ENCODE assay signal across 30 mouse cellular contexts in genomic region chr9:46757005-46757672, GRCm38 (mm10).
DNase-seq lines count a peak whose midpoint lies in the region; ATAC-seq and TF ChIP-seq lines count a peak whose summit lies in the region.
"Had no signal": no experiment of that assay in that cellular context is flagged by ENCODE, and none has a peak within 500 bp of the region (broad histone marks: within the 10 kb centered on the region; RNA-seq: fewer than 3 reads in every experiment).

No protein-coding gene starts in this region.

- no peaks in the 10 kb centered on the region for H3K36me3 ChIP-seq in forebrain, embryonic 15.5 days
- H3K36me3 ChIP-seq in forebrain, embryonic 12.5 days (replicated peaks), result no peaks in the 10 kb centered on the region
- no peaks in the 10 kb centered on the region for H3K36me3 ChIP-seq in midbrain, embryonic 14.5 days (ENCODE audit: control insufficient read depth, insufficient read depth, low read length)
- H3K36me3 ChIP-seq in midbrain, embryonic 11.5 days (ENCODE audit: control insufficient read depth, insufficient read depth, low read length), result no peaks in the 10 kb centered on the region
- H3K36me3 ChIP-seq in forebrain, postnatal 0 days (ENCODE audit: insufficient read depth), result no peaks in the 10 kb centered on the region
- H3K36me3 ChIP-seq: embryonic facial prominence, embryonic 12.5 days; heart, embryonic 13.5 days; kidney, embryonic 15.5 days; liver, embryonic 13.5 days; midbrain, embryonic 13.5 days; neural tube, embryonic 12.5 days had no signal

- H3K9me3 ChIP-seq in forebrain, embryonic 15.5 days, result no peaks in the 10 kb centered on the region
- H3K9me3 ChIP-seq in forebrain, embryonic 12.5 days, result no peaks in the 10 kb centered on the region
- H3K9me3 ChIP-seq in midbrain, embryonic 14.5 days (ENCODE audit: control insufficient read depth, low read length), result no peaks in the 10 kb centered on the region
- no peaks in the 10 kb centered on the region for H3K9me3 ChIP-seq in midbrain, embryonic 11.5 days (ENCODE audit: control insufficient read depth, low read length)
- H3K9me3 ChIP-seq in forebrain, postnatal 0 days (ENCODE audit: low read length), result no peaks in the 10 kb centered on the region
- H3K9me3 ChIP-seq: embryonic facial prominence, embryonic 12.5 days; kidney, embryonic 15.5 days; liver, embryonic 13.5 days; midbrain, embryonic 13.5 days; neural tube, embryonic 12.5 days had no signal

- no peak overlapping the region for H3K9ac ChIP-seq in forebrain, embryonic 15.5 days (replicated peaks)
- no peak overlapping the region for H3K9ac ChIP-seq in forebrain, embryonic 12.5 days
- H3K9ac ChIP-seq in midbrain, embryonic 14.5 days (replicated peaks; ENCODE audit: low read length), result no peak overlapping the region
- no peak overlapping the region for H3K9ac ChIP-seq in midbrain, embryonic 11.5 days (ENCODE audit: low read length)
- no peak overlapping the region for H3K9ac ChIP-seq in forebrain, postnatal 0 days
- H3K9ac ChIP-seq: embryonic facial prominence, embryonic 12.5 days; heart, embryonic 13.5 days; kidney, embryonic 15.5 days; liver, embryonic 13.5 days; midbrain, embryonic 13.5 days; neural tube, embryonic 12.5 days had no signal

- TF ChIP-seq CTCF in forebrain, postnatal 0 days (IDR thresholded peaks at IDR 0.05; ENCODE audit: low read depth), result no peak
- TF ChIP-seq CTCF in cerebellum, adult 2 months (IDR thresholded peaks at IDR 0.05; ENCODE audit: borderline replicate concordance, insufficient read depth, low read depth, low read length), result no peak

- peaks cover 8% of the 10 kb centered on the region; the same call in 1 of the 2 replicates for H3K4me1 ChIP-seq in forebrain, embryonic 15.5 days
- H3K4me1 ChIP-seq in forebrain, embryonic 12.5 days, result peaks cover 5% of the 10 kb centered on the region; the same call in 1 of the 2 replicates
- H3K4me1 ChIP-seq in midbrain, embryonic 14.5 days (ENCODE audit: control insufficient read depth, insufficient read depth, low read length), result peaks cover 4% of the 10 kb centered on the region; the same call in 1 of the 2 replicates
- H3K4me1 ChIP-seq in midbrain, embryonic 11.5 days (ENCODE audit: control insufficient read depth, insufficient read depth, low read length), result no peaks in the 10 kb centered on the region
- H3K4me1 ChIP-seq in forebrain, postnatal 0 days (ENCODE audit: insufficient read depth), result no peaks in the 10 kb centered on the region
- H3K4me1 ChIP-seq in cerebellum, adult 2 months (ENCODE audit: control insufficient read depth, insufficient read depth, low read length), result no peaks in the 10 kb centered on the region
- H3K4me1 ChIP-seq: embryonic facial prominence, embryonic 12.5 days; heart, embryonic 13.5 days; liver, embryonic 13.5 days; megakaryocyte, embryonic 14.5 days; neural tube, embryonic 12.5 days had no signal

- peak; percentile 59 for DNase-seq in midbrain, embryonic 14.5 days
- no peak for DNase-seq in midbrain, embryonic 11.5 days (ENCODE audit: low spot score, missing footprints)
- peak; percentile 13 for DNase-seq in R1 (ENCODE audit: low read depth, low spot score)
- DNase-seq in forebrain, postnatal 0 days, result peak; percentile 51
- no peak for DNase-seq in cerebellum, adult 2 months
- DNase-seq: adrenal gland, postnatal 10 days; B cell, adult 2 months; cerebellum, adult 11 months; cerebellum, postnatal 10 days; heart, postnatal 10 days; kidney, adult 11 months; kidney, postnatal 36 days; layer of hippocampus, postnatal 36 days; left cerebral cortex, postnatal 4 days; liver, embryonic 13.5 days; lung, adult 18-20 months; lung, postnatal 4 days; retina, postnatal 1 day; right cerebral cortex, postnatal 14 days; thymus, postnatal 4 days had no signal

- TF ChIP-seq POLR2A in cerebellum, adult 2 months (IDR thresholded peaks at IDR 0.05; ENCODE audit: borderline replicate concordance, insufficient read depth, low read length), result no peak

- 46% methylated on average over 6 of the region's 6 CpGs for WGBS in forebrain, embryonic 15.5 days
- WGBS in forebrain, embryonic 12.5 days, result 64% methylated on average over 6 of the region's 6 CpGs
- WGBS in midbrain, embryonic 14.5 days, result 78% methylated on average over 6 of the region's 6 CpGs
- 77% methylated on average over 6 of the region's 6 CpGs for WGBS in midbrain, embryonic 11.5 days
- 39% methylated on average over 6 of the region's 6 CpGs for WGBS in forebrain, postnatal 0 days
- WGBS in cerebellum, adult 2 months, result 59% methylated on average over 6 of the region's 6 CpGs

- peak overlapping the region; percentile 32 for H3K4me2 ChIP-seq in forebrain, embryonic 15.5 days (replicated peaks)
- H3K4me2 ChIP-seq in forebrain, embryonic 12.5 days, result no peak overlapping the region
- no peak overlapping the region for H3K4me2 ChIP-seq in midbrain, embryonic 14.5 days (ENCODE audit: low read length)
- H3K4me2 ChIP-seq in midbrain, embryonic 11.5 days, result no peak overlapping the region
- H3K4me2 ChIP-seq in forebrain, postnatal 0 days (ENCODE audit: low read depth), result peak overlapping the region; percentile 35
- H3K4me2 ChIP-seq: embryonic facial prominence, embryonic 12.5 days; heart, embryonic 13.5 days; kidney, embryonic 15.5 days; liver, embryonic 13.5 days; midbrain, embryonic 13.5 days; neural tube, embryonic 12.5 days had no signal

- ATAC-seq in forebrain, embryonic 15.5 days (replicated peaks), result peak; percentile 80
- no peak for ATAC-seq in forebrain, embryonic 12.5 days (ENCODE audit: low FRiP score)
- ATAC-seq in midbrain, embryonic 14.5 days (ENCODE audit: low FRiP score, low TSS enrichment), result no peak
- ATAC-seq in midbrain, embryonic 11.5 days (ENCODE audit: low FRiP score), result no peak
- peak; percentile 88 for ATAC-seq in forebrain, postnatal 0 days
- ATAC-seq: inflammation-experienced regulatory T-cells, adult 6 months; lung, postnatal 0 days; midbrain, embryonic 13.5 days had no signal

- H3K27me3 ChIP-seq in forebrain, embryonic 15.5 days, result no peaks in the 10 kb centered on the region
- H3K27me3 ChIP-seq in forebrain, embryonic 12.5 days, result peaks cover 3% of the 10 kb centered on the region; the same call in 1 of the 2 replicates
- no peaks in the 10 kb centered on the region for H3K27me3 ChIP-seq in midbrain, embryonic 14.5 days (ENCODE audit: control insufficient read depth, insufficient read depth, low read length)
- H3K27me3 ChIP-seq in midbrain, embryonic 11.5 days (ENCODE audit: control insufficient read depth, insufficient read depth, low read length), result no peaks in the 10 kb centered on the region
- H3K27me3 ChIP-seq in forebrain, postnatal 0 days (ENCODE audit: insufficient read depth, low read length), result no peaks in the 10 kb centered on the region
- H3K27me3 ChIP-seq in cerebellum, adult 2 months (ENCODE audit: control insufficient read depth, insufficient read depth, low read length), result no peaks in the 10 kb centered on the region
- H3K27me3 ChIP-seq: embryonic facial prominence, embryonic 12.5 days; kidney, embryonic 15.5 days; liver, embryonic 13.5 days; megakaryocyte, embryonic 14.5 days; midbrain, embryonic 13.5 days; neural tube, embryonic 12.5 days had no signal

- 0 out of 2 replicates have a peak overlapping the region, but pooled peaks have one; percentile 13 for H3K4me3 ChIP-seq in forebrain, embryonic 15.5 days
- H3K4me3 ChIP-seq in forebrain, embryonic 12.5 days (replicated peaks), result no peak overlapping the region
- no peak overlapping the region for H3K4me3 ChIP-seq in midbrain, embryonic 14.5 days (replicated peaks; ENCODE audit: low read depth, low read length)
- H3K4me3 ChIP-seq in midbrain, embryonic 11.5 days (ENCODE audit: low read depth, low read length), result no peak overlapping the region
- no peak overlapping the region for H3K4me3 ChIP-seq in forebrain, postnatal 0 days (ENCODE audit: low read depth, low read length)
- H3K4me3 ChIP-seq in cerebellum, adult 2 months (replicated peaks; ENCODE audit: insufficient read depth, low read depth, low read length), result no peak overlapping the region
- H3K4me3 ChIP-seq: embryonic facial prominence, embryonic 12.5 days; heart, embryonic 13.5 days; kidney, embryonic 15.5 days; liver, embryonic 13.5 days; megakaryocyte, embryonic 14.5 days; midbrain, embryonic 13.5 days; neural tube, embryonic 12.5 days had no signal

- peak overlapping the region; percentile 62 for H3K27ac ChIP-seq in forebrain, embryonic 15.5 days (replicated peaks)
- no peak overlapping the region for H3K27ac ChIP-seq in forebrain, embryonic 12.5 days
- no peak overlapping the region for H3K27ac ChIP-seq in midbrain, embryonic 14.5 days (replicated peaks; ENCODE audit: low read depth, low read length)
- H3K27ac ChIP-seq in midbrain, embryonic 11.5 days (ENCODE audit: low read depth, low read length), result no peak overlapping the region
- no peak overlapping the region for H3K27ac ChIP-seq in forebrain, postnatal 0 days (ENCODE audit: low read depth, low read length)
- H3K27ac ChIP-seq in cerebellum, adult 2 months (ENCODE audit: insufficient read depth, low read length), result no peak overlapping the region
- H3K27ac ChIP-seq: embryonic facial prominence, embryonic 12.5 days; heart, embryonic 13.5 days; kidney, embryonic 15.5 days; liver, embryonic 13.5 days; midbrain, embryonic 13.5 days; neural tube, embryonic 12.5 days had no signal

Comparison
In these comparisons a context has a peak if more than half of its experiments do, and no peak if none do; other contexts are left out.
1. ATAC-seq: peak in forebrain, embryonic 15.5 days (single experiment) and forebrain, postnatal 0 days (single experiment); none in forebrain, embryonic 12.5 days (single experiment), midbrain, embryonic 14.5 days (single experiment) and midbrain, embryonic 11.5 days (single experiment).
2. H3K4me2 ChIP-seq: peak in forebrain, embryonic 15.5 days (single experiment) and forebrain, postnatal 0 days (single experiment); none in forebrain, embryonic 12.5 days (single experiment), midbrain, embryonic 14.5 days (single experiment) and midbrain, embryonic 11.5 days (single experiment).
3. DNase-seq: peak in midbrain, embryonic 14.5 days (single experiment), R1 (single experiment) and forebrain, postnatal 0 days (single experiment); none in midbrain, embryonic 11.5 days (single experiment) and cerebellum, adult 2 months (0 of 2).